Mouse (Mus musculus): ENCODE measurements at regions not wholly inside any gene's neighbourhood (a gene's known extent, or its start where the extent isn't known, plus 50 kb on each side); places are given as distances from the start of the nearest gene placed in this dataset.

- peak; percentile 17 for DNase-seq
Measured at GRCm38 (mm10) chr16:5672871-5673270, 212.3 kb upstream of the Rbfox1 start.

DNA sequence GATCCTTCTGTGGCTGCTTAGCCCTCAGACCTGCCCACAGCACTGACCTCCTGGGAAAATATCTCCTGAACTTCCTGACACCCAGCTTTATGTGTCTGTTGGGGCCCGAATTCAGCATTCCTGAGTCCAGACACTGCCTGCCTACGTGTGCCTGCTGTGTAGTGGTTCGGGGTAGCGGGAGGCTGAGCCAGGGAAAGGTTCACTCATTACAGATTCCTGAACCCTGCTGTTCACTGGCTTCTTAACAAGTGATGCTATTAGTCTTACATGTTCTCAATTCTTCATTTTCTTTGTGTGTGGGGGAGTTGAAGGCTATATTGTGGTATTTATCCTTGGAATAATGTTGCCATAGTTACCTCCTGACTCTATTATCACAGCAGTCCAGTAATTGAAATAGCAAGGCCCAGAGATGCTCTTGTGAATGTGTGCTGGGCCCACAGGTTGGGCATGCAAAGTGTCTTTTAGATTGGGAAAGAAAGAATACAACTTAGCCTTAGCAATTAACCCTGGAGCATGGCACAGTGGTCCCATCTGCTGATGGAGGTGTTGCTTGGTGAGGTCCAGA lies 216.7 kb upstream of the Rbfox1 start:
- DNase-seq = no peak

DNA sequence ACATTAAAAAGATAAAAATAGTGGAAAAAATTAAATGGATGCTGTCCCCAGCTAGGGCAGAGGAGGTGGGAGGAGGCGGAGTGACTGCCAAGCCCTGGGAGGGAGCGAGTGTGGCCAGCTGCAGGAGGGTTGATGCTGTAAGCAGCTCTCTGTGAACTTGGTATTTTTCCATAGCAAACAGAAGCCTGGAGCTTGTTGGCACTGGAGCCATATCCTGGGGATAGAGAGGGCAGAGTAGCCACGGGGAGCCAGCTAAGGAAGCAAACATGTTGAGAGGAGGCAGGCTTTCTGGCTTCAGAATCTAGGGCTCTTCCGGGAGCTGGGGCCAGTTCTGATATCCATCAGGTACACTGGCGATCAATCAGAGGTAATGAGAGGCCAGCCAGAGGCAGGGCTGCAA lies 223.2 kb upstream of the Rbfox1 start:
- peak; percentile 43 for DNase-seq

- no peak for DNase-seq
Measured at GRCm38 (mm10) chr16:5651551-5651950, 233.6 kb upstream of the Rbfox1 start.

GRCm38 (mm10) chr16:5651002-5651401 lies 234.2 kb upstream of the Rbfox1 start:
- DNase-seq = no peak

- DNase-seq = no peak
Measured at GRCm38 (mm10) chr16:5639956-5640355, 245.2 kb upstream of the Rbfox1 start.

DNA sequence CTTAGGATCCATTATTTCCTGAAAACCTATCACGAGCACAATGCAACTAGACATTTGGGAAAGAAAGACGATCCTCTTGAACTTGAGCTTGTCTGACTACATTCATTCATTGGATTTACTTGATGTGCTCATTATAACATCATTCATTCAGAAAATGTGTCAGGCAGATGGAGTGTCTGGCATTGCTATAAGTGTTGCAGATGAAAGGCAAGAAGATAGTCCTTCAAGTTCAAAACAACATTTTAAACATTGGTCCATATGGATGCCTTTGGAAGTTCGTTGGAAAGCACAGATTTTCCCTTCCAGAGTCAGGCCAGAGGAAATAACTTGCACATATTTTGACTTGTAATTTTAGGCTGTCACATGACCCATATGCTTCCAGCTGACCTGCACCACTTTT lies 255.2 kb upstream of the Rbfox1 start:
- no peak for DNase-seq

DNA sequence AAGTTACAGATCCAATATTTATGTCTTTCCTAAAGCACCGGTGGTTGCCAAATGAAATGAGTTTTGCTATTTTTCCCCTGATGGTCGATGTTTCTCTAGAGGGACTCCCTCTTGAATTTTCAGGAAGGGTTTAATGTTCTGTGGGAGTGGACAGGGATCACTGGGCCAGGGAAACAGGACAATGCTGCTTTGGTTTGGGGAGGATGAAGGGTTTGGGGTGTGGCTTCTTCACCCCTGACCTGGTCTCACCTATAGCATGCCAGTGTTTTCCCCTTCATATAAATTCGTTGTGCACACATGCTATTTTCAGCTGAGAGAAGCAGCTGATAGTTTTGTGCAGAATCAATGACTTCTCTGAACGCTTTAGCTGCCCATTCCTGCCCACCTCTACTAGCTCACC lies 257.2 kb upstream of the Rbfox1 start:
- no peak for DNase-seq

DNA sequence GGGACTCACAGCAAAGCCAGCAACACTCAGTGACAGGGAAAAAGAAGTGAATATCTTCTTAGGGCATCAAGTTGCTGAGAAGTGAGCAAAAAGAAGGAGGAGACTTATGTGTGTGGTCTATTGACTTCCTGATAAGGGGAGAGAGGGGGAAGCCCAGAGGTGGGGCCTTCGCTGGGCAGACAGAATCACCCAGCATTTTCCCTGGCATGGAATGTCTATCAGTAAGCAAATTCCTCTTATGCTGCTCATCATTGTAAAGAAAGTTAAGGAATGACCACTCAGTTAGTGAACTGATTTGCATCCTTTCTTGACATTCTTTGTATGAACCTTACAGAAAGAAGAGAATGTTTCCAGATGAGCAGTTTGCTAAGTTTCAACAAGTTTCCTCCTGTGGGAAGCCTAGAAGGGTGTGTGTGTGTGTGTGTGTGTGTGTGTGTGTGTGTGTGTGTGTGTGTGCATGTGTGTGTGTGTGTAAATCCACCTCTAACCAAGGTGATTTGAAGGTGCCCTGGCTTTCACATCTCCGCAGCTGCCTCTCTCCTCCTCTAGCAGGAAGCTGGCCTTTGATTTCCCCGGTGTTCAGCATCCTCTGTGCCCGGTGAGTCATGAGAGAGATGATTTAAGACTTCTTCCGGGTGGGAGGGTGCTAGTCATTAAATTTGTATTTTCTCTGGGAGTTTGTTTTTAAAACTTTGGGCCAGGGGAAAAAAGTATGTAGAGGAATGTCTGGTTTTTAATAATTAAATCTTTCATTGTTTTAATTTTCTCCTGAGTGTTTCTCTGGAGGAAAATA lies 257.8 kb upstream of the Rbfox1 start:
- DNase-seq = no peak

DNA sequence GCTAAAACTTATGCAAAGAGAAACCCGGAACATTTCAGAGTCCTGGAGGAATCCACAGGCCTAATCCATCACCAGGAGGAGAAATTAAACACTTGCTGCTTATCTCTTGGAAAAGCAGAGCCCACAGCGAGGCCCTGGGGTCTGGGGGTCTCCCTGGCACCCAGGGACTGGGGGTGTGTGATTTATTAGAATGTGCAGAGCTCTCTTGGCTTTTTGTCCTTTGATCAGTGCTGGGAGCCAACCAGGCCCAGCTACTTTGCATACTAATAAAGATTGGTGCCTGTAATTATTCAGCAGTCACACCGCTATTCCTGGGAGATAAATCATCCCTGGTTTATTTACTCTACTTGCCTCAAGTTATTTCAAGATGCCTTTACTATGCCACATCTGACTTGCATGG lies 260.0 kb upstream of the Rbfox1 start:
- no peak for DNase-seq

- no peak for DNase-seq
Measured at GRCm38 (mm10) chr16:5620566-5620965, 264.6 kb upstream of the Rbfox1 start.

GRCm38 (mm10) chr16:5616356-5616755 lies 268.8 kb upstream of the Rbfox1 start:
- DNase-seq = no peak

GRCm38 (mm10) chr16:5595359-5595758 lies 289.8 kb upstream of the Rbfox1 start:
- no peak for DNase-seq

- no peak for DNase-seq
Measured at GRCm38 (mm10) chr16:5578333-5578732, 306.8 kb upstream of the Rbfox1 start.

- DNase-seq = no peak
Measured at GRCm38 (mm10) chr16:5572780-5573179, 312.4 kb upstream of the Rbfox1 start.

GRCm38 (mm10) chr16:5570619-5571018 lies 314.5 kb upstream of the Rbfox1 start:
- no peak for DNase-seq

DNA sequence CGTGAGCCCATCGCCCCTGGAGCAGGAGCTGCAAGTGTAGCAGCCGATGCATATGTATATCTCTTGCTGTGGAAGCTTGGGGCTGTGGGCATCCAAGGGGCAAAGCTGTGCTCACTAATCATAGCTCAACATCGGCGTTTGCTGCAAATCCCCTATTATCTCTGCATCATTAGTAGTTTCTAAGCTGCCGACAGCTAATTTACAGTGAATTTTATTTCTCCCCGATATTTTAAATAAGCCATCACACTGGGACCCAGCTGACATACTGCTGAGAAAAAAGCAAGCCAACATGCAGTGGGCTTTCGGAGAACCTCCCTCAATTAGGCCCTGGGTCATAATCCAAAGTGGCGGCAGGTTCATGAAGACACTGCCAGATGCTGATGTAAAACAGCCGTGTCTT lies 313.3 kb upstream of the Eef2kmt start:
- DNase-seq = no peak

DNA sequence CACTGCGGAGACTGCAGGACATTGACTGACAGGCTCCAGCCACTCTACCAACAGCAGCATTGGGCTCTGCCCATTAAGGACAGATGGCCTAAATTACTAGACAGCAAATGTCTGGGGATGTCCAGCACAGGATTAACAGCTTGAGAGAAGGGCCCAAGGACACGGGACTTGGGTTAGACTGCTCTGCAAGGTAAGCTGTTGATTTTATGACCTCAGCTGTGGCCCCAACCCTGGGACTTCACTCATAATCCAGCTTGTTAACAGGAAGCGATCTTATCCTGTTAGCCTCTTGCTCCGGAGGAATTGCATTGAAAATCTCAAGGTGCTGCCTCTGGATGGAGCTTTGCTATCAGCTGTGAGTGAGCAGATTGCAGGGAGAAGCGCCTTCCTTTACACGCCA lies 293.2 kb upstream of the Eef2kmt start:
- no peak for DNase-seq

DNA sequence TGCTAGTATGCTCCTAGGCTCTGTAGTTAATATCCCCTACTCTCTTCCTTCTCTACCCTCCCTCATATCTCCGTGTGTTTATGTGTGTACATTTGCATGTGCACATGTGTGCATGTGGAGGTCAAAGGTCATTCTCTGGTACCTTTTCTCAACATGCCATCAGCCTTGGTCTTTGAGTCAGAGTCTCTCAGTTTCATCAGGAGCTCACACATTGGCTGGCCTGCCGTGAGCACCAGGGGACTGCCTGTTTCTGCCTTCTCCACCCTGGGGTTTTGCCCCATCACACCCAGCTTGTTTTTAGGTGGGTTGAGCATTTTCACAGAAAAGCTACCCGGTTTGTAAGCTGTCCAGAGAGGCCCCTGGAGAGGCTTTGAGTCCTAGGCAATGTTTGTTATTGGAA lies 292.8 kb upstream of the Eef2kmt start:
- no peak for DNase-seq

- no peak for DNase-seq
Measured at GRCm38 (mm10) chr16:5546808-5547207, 291.0 kb upstream of the Eef2kmt start.

DNA sequence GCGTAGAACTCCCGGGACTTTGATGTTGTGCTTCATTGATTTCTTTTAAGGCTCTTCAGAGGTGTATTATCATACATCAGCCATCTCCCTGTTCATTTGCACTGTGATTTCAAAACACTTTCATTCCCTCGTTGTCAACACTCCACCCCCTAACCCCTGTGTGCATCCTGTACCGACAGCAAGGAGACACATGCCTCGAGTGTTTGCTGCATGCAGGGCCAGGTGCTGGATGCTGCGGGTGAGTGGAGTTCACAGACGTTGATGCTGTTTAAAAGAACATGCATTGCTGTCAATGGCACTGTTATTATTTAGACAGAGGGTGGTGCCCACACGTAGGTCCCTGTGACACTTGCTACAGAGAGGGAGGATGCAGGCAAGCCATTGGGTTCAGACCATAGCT lies 290.0 kb upstream of the Eef2kmt start:
- no peak for DNase-seq

DNA sequence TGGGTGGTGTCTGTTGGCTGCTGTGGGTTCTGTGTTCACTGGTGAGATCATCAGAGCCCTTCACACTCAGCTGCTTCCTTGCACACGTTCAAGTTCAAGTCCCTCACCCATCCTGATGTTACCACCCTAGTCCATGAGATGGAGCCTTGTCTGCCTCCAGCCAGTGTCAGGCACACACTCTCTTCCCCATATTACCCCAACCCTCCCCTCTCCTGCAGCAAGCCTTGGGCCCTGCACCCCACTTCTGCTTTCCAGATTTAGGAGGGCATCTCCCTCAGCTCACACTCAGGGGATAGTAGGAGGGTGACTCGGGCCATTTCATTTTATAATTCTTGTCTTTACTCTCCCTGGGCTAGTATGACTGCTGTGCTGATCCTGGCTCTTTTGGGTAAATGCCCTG lies 288.7 kb upstream of the Eef2kmt start:
- no peak for DNase-seq

DNA sequence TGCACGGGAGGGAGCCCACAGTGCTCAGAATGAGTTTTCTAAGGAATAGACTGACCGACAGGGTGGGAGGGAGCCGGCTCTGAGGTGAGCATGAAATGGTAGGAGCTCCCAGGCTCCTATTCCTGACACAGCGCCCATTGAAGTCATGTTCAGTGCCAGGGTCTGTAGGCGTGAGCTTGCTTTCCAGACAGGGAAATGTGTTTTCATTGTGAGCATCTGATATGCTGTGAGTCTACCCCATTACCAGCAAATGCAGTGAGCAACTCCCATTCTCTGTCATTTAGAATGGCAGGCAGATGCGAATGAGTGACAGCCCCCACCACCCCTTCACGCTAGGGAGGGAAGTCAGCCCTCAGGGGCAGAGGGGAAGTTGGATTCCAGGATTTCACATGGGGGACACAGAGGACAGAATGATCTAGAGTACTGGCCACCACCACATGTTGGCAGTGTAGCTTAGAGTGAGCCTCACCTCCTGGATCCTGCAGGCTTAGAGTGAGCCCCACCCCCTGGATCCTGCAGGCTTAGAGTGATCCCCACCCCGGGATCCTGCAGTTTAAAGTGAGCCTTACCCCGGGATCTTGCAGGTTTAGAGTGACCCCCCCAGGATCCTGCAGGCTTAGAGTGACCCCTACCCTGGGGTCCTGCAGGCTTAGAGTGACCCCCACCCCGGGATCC lies 283.2 kb upstream of the Eef2kmt start:
- DNase-seq = no peak

Measured in cerebellum, adult 11 months (tissue).